Mouse (Mus musculus) T-helper 2 cell (primary cell): ENCODE data around the gene Tnfsf9.

Source experiments
- in situ Hi-C: fragments of 300-600 bp; cut with MboI, MseI; formaldehyde crosslinking; loops from one replicate; pipeline ENCODE4 v1.15.1; 2025; ENCODE audit warnings: high pct_unique_total_duplicates

Gene Tnfsf9

DNA sequence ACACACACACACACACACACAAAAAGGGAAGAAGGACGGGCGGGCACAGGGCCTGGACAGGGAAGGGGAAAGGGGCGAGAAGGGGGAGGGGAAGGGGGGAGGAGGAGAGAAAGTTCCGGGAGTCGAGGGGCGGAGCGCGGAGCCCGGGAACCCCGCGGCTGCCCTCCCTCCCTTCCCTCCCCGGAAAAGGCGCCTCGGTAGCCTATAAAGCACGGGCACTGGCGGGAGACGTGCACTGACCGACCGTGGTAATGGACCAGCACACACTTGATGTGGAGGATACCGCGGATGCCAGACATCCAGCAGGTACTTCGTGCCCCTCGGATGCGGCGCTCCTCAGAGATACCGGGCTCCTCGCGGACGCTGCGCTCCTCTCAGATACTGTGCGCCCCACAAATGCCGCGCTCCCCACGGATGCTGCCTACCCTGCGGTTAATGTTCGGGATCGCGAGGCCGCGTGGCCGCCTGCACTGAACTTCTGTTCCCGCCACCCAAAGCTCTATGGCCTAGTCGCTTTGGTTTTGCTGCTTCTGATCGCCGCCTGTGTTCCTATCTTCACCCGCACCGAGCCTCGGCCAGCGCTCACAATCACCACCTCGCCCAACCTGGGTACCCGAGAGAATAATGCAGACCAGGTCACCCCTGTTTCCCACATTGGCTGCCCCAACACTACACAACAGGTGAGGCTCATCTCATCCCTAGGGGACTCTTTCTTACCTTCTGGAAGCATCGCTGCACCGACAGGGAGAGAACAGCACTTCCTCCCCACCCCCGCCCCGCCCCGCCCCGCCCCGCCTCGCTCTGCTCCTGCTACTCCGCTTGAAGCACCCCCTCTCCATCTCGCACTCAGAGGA lies at the start of gene Tnfsf9:
TSS of gene Tnfsf9 (plus strand) at position 145 of the 854 bp plus-strand sequence.
- in situ Hi-C loops: no loop called here

DNA sequence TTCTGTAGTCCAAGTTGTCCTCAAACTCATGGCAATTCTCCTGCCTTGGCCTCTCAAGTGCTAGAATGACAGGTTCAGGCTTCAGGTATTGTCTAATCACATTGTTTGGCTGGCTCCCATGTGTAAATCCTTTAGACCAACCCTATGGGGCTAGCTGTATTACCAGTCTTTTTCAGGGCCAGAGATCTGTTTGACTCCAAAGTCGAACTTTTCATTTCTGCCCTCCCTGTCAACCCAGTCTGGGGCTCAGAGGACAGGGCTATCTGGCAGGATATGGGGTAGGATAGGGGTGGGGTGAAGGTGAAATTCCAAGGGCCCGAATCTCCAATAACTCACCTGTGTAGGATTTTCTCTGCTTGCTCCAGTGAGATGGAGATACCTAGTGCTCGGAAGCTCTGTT lies 48.9 kb upstream of the Tnfsf9 start:
- in situ Hi-C loops: no loop called here

DNA sequence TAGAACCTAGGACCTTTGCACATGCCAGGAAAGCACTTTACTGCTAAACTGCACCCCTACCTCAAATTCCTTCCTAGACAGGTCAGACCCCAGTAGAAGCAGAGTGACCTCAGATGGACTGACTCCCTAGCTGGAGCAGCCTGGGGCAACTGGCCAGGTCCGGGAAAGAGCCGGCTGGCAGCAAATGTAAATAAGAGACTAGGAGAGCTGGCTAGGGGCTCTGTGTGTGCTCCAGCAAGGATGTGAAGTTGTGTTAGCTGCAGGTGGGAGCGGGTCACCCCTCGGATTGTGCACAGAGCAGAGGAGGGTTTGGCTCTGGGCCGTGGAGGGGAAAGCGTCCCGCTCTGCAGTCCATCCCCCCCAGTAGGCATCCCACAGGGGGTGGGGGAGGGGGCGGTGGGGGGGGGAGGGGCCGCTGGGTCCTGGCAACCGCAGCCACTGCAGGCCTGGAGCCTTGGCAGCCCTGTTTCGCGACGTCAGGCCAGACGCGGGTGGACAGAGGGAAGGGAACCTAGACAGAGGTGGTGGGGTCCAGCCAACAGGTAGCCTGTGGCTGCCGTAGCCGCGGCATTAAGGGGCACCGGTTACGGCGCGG lies 46.1 kb upstream of the Tnfsf9 start, which contains the start of gene Crb3:
TSS of gene Crb3 (plus strand) at position 215 of the 595 bp plus-strand sequence.
- in situ Hi-C loops: no loop called here

- in situ Hi-C loops: no loop called here
Observed at GRCm38 (mm10) chr17:57059486-57059977, 45.6 kb upstream of the Tnfsf9 start, which contains the start of gene Slc25a23. Gene Slc25a23 (minus strand): TSS chr17:57059863.

DNA sequence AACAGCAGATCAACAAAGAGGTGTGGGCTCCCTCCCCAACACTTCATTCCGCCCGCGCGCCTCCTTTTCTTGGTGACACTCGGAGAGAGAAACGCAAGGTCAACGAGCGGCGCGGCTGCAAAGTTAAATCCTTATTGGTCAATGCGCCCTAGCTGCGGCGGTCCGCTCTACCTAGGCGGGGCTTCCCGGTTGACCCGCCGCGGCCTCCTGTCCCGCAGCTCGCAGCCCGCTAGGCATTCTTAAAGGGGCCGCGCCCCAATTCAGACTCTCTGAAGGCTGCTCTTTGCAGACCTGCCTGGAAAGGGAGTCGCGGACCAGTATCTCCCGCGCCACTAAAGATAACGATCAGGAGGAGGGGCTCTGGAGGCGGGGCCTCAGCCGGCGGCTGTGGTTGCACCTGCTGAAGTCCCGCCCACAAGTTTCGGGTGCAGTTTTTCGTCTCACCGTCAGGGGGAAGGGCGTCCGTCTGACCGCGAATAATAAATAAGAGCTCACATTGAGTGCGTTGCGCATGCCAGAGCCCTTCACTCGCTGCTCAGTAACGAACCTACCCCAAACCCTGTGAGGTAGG lies 44.8 kb upstream of the Tnfsf9 start:
- in situ Hi-C loops: no loop called here

DNA sequence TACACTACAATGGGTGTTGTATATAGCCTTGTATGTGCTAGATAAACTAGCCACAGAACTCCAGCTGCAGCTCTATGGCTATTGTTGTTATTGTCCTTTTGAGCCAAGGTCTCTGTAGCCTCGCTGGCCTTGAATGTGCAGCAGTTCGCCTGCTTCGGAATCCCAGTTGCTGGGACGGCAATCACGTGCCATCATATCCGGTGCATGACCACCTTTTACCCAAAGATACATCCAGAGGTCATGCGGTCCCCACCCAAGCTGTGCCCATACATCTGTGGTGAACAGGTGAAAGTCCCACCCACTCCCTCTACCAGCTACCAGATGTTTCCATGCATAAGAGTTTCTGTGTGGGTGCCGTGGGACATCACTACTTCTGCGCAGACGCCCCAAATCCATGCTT lies 44.1 kb upstream of the Tnfsf9 start:
- in situ Hi-C loops: no loop called here

DNA sequence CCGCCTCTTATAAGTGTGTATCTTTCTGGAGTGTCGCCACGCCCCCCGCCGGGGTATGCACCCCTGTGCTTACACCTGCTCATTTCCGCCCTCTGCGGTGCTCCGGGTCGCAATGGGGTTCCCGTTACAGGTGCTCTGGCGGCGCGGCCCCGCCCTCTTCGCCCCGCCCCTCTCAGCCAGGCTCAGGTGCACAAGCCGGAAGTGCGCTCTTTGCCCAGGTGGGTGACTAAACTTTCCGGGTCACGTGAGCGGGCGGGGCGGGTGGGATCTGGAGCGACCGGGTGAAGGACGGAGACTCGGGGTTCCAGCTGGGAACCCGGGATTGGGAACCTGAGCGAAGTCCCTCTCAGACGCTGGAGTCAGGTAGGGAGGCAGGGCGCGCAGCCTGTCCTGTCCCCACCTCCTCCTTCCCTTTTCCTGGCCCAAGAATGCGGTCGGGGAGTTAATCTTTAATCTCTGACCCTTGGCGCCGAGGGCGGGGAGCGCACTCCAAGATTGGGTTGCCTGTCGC lies 43.1 kb upstream of the Tnfsf9 start:
- in situ Hi-C loops: no loop called here

DNA sequence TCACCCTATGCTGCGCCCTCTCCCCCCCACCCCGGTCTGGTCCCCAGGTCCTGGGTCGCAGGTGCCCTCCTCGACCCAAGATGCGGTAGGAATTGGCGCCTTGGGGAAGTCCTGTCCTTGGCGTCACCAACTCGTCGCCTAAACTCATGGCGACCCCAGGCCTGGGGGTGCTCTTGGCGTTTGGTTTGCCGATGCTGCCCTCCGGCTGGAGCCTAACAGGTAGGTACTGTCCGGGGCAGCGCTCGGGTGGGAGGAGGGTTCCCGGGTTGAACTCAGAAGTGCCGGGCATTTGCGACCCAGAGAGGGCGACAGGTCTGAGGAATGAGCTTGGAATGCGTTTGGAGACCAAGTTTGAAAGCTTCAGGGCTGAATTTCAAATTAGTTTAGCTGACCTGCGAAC lies 42.6 kb upstream of the Tnfsf9 start:
- in situ Hi-C loops: no loop called here

GRCm38 (mm10) chr17:57063031-57063430 lies 42.1 kb upstream of the Tnfsf9 start:
- in situ Hi-C loops: no loop called here

DNA sequence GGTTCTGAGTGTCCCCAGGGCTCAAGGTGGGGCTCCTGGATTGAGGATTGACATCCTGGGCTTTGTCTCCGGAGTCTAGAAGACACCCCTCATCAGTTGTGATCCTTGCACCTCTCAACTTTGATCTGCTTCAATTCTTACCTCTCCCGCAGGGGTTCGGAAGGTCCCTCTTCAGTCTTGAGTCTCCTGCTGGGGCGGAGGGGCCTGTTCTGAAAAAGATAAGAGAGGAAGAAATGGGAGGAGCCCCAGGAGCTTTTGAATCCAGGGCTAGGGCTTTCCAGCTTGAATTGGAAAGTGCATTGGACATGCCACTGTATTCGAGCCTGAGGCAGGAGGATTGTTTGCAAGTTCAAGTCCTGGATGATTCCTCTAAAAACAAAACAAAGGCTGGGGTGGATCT lies 38.2 kb upstream of the Tnfsf9 start:
- in situ Hi-C loops: no loop called here

GRCm38 (mm10) chr17:57070272-57070671 lies 34.9 kb upstream of the Tnfsf9 start:
- in situ Hi-C loops: no loop called here

DNA sequence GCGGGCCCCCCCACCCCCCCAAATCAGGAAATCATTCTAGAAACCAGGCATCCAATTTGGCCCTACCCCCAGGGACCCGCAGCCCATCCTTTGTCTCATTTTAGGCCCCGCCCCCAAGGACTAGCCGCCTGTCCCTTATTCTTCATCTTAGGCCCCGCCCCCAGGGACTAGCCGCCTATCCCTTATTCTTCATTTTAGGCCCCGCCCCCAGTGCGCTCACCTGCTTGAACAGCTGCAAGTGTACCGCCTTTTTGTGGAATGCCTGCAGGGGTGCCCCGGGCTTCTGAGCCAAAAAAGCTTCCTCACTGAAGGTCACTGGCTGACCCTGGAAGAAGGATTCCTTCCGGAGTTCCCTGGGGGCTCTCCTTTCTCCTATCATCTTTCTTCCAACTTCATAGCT lies 34.4 kb upstream of the Tnfsf9 start:
- in situ Hi-C loops: no loop called here

GRCm38 (mm10) chr17:57076916-57077315 lies 28.2 kb upstream of the Tnfsf9 start:
- in situ Hi-C loops: no loop called here

- in situ Hi-C loops: no loop called here
Observed at GRCm38 (mm10) chr17:57078336-57078735, 26.8 kb upstream of the Tnfsf9 start, which contains the start of gene Dennd1c. Gene Dennd1c (minus strand): TSS chr17:57078514.

DNA sequence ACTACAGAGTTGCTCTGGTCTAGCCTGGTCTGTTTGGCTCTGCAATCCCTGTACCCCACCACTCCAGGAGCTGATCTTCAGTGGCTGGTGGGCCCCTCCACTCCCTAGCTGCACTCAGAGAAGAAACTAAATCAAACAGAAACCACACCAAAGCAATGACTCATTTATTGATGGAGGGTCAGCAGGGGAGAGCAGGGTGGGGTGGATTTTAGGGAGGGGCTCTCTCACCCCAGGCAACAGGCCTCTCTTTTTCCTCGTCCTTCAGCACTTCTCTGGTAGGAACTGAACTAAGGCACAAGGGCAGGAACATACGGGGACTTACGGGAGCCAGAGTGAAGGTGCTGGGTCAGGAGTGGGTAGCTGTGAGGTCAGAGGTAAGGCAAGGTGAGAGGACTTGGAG lies 25.2 kb upstream of the Tnfsf9 start:
- in situ Hi-C loops: no loop called here

DNA sequence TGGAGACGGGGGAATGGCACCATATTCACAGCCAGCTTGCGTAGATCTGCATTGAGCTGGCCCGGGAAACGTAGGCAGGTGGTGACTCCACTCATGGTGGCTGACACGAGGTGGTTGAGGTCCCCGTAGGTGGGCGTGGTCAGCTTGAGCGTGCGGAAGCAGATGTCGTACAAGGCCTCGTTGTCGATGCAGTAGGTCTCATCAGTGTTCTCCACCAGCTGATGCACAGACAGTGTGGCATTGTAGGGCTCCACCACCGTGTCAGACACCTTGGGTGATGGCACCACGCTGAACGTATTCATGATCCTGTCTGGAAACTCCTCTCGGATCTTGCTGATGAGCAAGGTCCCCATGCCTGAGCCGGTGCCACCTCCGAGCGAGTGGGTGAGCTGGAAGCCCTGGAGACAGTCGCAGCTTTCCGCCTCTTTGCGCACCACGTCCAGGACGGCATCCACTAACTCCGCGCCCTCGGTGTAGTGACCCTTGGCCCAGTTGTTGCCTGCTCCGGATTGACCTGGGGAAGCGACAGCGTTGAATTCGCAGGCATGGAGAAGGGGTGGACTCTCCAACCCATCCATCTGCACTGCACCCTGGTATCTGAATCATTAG lies 23.8 kb upstream of the Tnfsf9 start:
- in situ Hi-C loops: no loop called here

DNA sequence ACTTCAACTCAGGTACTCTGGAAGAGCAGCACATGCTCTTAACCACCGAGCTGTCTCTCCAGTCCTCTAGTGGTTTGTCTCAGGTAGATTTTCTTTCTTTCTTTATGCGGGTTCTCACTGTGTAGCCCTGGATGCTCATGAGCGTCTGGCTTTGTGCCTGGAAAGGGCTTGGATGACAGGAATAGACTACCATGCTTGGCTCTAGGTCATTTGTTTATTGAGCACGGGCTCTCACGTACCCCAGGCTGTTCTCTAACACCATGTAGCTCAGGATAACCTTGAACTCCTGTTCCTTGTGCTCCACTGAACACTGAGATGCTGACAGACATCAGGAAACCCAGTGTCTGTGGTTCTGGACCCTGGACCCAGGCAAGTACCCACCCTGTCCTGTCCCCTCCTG lies 22.6 kb upstream of the Tnfsf9 start:
- in situ Hi-C loops: no loop called here

- in situ Hi-C loops: no loop called here
Observed at GRCm38 (mm10) chr17:57085970-57086757, 19.0 kb upstream of the Tnfsf9 start.

- in situ Hi-C loops: no loop called here
Observed at GRCm38 (mm10) chr17:57087049-57087832, 17.9 kb upstream of the Tnfsf9 start, which contains the start of gene Tubb4a. Gene Tubb4a (minus strand): TSS chr17:57087782.

DNA sequence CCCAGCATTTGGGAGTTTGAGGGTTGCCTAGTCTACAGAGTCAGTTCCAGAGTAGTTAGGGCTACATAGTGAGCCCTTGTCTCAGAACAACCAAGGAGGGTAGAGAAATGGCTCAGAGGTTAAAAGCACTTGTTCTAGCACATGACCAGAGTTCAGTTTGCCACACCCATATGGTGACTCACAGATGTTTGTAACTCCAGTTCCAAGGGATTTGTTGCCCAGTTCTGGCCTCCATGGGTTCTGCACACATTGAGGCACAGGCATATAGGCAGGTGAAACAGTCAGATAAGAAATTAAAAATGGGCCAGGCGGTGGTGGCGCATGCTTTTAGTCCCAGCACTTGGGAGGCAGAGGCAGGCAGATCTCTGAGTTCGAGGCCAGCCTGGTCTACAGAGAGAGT lies 10.9 kb upstream of the Tnfsf9 start:
- in situ Hi-C loops: loop anchor here (10.0 kb wide), 1 partner anchor 241 kb away; no protein-coding TSS in a partner anchor
